Mouse (Mus musculus): ENCODE measurements around the gene Agap1. TPM values are rescaled to one million over a fixed set of nuclear protein-coding genes. Genes with fewer than 3 reads are reported as not detected.

Gene Agap1
- polyA plus RNA-seq, 1 experiment from 2014 or later: 14.0 TPM

GRCm38 (mm10) chr1:89943202-89943601 is 488.6 kb downstream of the Agap1 start:
- Histone ChIP-seq H3K4me3 (no peak overlapping the region), H3K27ac (no peak overlapping the region), H3K4me1 (peaks cover 37% of the 10 kb centered on the region), H3K9me3 (replicated peaks) (no peaks in the 10 kb centered on the region), H3K27me3 (ENCODE audit: low read depth, poor library complexity, severe bottlenecking) (peaks cover 94% of the 10 kb centered on the region), H3K36me3 (no peaks in the 10 kb centered on the region)
- DNase-seq (ENCODE audit: low spot score): peak; percentile 88
- 3% methylated on average over 16 of the region's 16 CpGs for WGBS
